Mouse (Mus musculus) bone marrow, adult 2 months (tissue): ENCODE measurements around the gene Slc9b1. TPM values are rescaled to one million over a fixed set of nuclear protein-coding genes. Genes with fewer than 3 reads are reported as not detected.

Experiments used
- H3K27ac ChIP-seq: fragments of 200-500 bp; 2 replicates; pipeline ENCODE4 v1.5.1; 2012; ENCODE audit warnings: low read depth, mild to moderate bottlenecking, control low read depth, inconsistent platforms, low read length; ENCODE audit not compliant: control insufficient read depth, poor library complexity, insufficient read depth
- H3K4me1 ChIP-seq: fragments of 200-500 bp; 2 replicates; pipeline ENCODE4 v1.6.1; 2011; ENCODE audit warnings: low read length; ENCODE audit not compliant: control insufficient read depth, insufficient read depth
- H3K4me3 ChIP-seq: fragments of 200-500 bp; replicated peaks from 2 replicates; pipeline ENCODE3; 2011; ENCODE audit warnings: mild to moderate bottlenecking, low read depth, low read length, control low read depth; ENCODE audit not compliant: control insufficient read depth
- CTCF ChIP-seq: fragments of 200-500 bp; IDR thresholded peaks from 2 replicates; pipeline ENCODE4 v1.5.1; 2011; ENCODE audit warnings: low read length, control low read depth; ENCODE audit not compliant: control insufficient read depth, insufficient read depth
- POLR2A ChIP-seq: fragments of 200-500 bp; IDR thresholded peaks from 2 replicates; pipeline ENCODE4 v1.6.1; 2011; ENCODE audit warnings: low read depth, mild to moderate bottlenecking, control low read depth, low read length, borderline replicate concordance; ENCODE audit not compliant: control insufficient read depth
- WGBS: fragments of 180-500 bp; shearing (Covaris S2); methylation state at CpG from one replicate; pipeline ENCODE4 v1.1.7; 2018; 5-methylcytosine and 5-hydroxymethylcytosine counted together
- polyA plus RNA-seq: library from polyadenylated mRNA; stranded (reverse); fragments of >200 nt; gene quantifications from 2 replicates; pipeline ENCODE4 v1.2.4, GENCODE M21; 2011; ENCODE audit warnings: low replicate concordance; ENCODE audit not compliant: missing spikeins, insufficient read depth, insufficient read length

The Slc9b1 gene
- polyA plus RNA-seq, 1 experiment = not detected

DNA sequence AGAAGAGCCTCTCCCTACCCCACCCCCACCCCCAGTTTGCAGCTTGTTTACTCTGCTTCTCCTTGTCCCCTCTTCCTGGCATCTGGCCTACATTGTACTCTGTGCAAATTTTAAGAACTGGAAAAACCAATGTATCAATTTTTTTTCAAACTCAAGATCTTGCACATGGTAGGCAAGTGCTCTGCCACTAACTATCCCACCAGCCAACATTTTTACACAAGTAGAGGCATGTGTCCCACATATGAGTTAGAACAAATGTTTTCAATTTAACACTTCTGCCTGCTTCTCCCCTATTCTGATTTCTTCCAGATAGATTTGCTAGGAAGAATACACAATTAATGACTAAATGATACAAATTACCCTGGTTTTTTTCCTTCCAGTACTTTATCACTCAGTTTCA, 49.3 kb downstream of the Slc9b1 start:
- TF ChIP-seq CTCF = no peak
- Histone ChIP-seq H3K4me3 (no peak overlapping the region), H3K4me1 (no peaks in the 10 kb centered on the region), H3K27ac (no peak overlapping the region)

DNA sequence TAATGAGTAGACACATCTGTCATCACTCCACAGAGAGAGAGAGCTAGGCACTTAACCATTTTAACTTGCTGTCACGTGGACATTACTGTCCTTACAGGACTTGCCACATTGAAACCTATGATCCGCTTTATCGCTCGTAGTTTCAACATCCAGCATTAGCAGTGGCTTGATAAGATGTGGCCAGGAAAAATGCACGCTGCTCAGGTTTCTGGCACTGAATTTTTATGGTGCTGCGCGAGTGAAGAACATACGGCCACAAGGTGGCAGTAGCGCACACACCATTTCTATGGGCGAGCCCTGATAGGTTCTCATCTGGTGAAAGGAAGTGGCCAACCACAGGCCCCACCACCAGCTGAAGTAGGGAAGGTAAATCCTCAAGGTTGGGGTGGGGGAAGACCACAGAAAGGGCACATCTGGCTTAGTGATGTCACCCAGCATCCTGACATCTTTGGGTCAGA, 54.4 kb downstream of the Slc9b1 start:
- Histone ChIP-seq H3K4me3 (no peak overlapping the region), H3K27ac (no peak overlapping the region), H3K4me1 (no peaks in the 10 kb centered on the region)
- WGBS = 2% methylated on average over 10 of the region's 10 CpGs
- TF ChIP-seq POLR2A = no peak
- peak; percentile 96 for TF ChIP-seq CTCF

- Histone ChIP-seq H3K4me1 (no peaks in the 10 kb centered on the region), H3K4me3 (no peak overlapping the region), H3K27ac (no peak overlapping the region)
- WGBS = 88% methylated on average over 9 of the region's 9 CpGs
- no peak for TF ChIP-seq CTCF
- no peak for TF ChIP-seq POLR2A
Measured at GRCm38 (mm10) chr3:135403211-135403610, 55.4 kb downstream of the Slc9b1 start.

- H3K4me1 ChIP-seq = no peaks in the 10 kb centered on the region
- TF ChIP-seq CTCF (no peak), POLR2A (no peak)
- no peak overlapping the region for H3K27ac ChIP-seq
- H3K4me3 ChIP-seq = no peak overlapping the region
- 66% methylated on average over 5 of the region's 5 CpGs for WGBS
Measured at GRCm38 (mm10) chr3:135403856-135404255, 56.0 kb downstream of the Slc9b1 start.

GRCm38 (mm10) chr3:135404599-135404998, 56.8 kb downstream of the Slc9b1 start:
- H3K4me1 ChIP-seq = no peaks in the 10 kb centered on the region
- 66% methylated on average over 4 of the region's 4 CpGs for WGBS
- no peak overlapping the region for H3K4me3 ChIP-seq
- no peak overlapping the region for H3K27ac ChIP-seq
- TF ChIP-seq CTCF = no peak
- TF ChIP-seq POLR2A = no peak

GRCm38 (mm10) chr3:135407351-135407750, 59.5 kb downstream of the Slc9b1 start:
- 62% methylated on average over 9 of the region's 9 CpGs for WGBS
- H3K4me3 ChIP-seq = no peak overlapping the region
- TF ChIP-seq CTCF = no peak
- TF ChIP-seq POLR2A = no peak
- no peak overlapping the region for H3K27ac ChIP-seq
- no peaks in the 10 kb centered on the region for H3K4me1 ChIP-seq

GRCm38 (mm10) chr3:135409219-135409618, 61.4 kb downstream of the Slc9b1 start:
- WGBS = 93% methylated on average over 5 of the region's 5 CpGs
- TF ChIP-seq POLR2A = no peak
- no peak for TF ChIP-seq CTCF
- no peaks in the 10 kb centered on the region for H3K4me1 ChIP-seq
- no peak overlapping the region for H3K4me3 ChIP-seq
- no peak overlapping the region for H3K27ac ChIP-seq

- Histone ChIP-seq H3K27ac (no peak overlapping the region), H3K4me1 (no peaks in the 10 kb centered on the region), H3K4me3 (no peak overlapping the region)
- TF ChIP-seq CTCF = no peak
- no peak for TF ChIP-seq POLR2A
- WGBS = 89% methylated on average over 12 of the region's 12 CpGs
Measured at GRCm38 (mm10) chr3:135411056-135411455, 63.2 kb downstream of the Slc9b1 start.

- TF ChIP-seq CTCF (no peak), POLR2A (no peak)
- Histone ChIP-seq H3K4me3 (no peak overlapping the region), H3K4me1 (no peaks in the 10 kb centered on the region), H3K27ac (no peak overlapping the region)
- WGBS = 90% methylated on average over 9 of the region's 9 CpGs
Measured at GRCm38 (mm10) chr3:135411824-135412223, 64.0 kb downstream of the Slc9b1 start.
